Mouse (Mus musculus) heart, postnatal 0 days (tissue): ENCODE measurements around the gene Creb3.

ENCODE experiments used
- CTCF ChIP-seq: IDR thresholded peaks from 2 replicates; pipeline ENCODE4 v1.5.1; 2016; ENCODE audit warnings: antibody characterized with exemption, control low read depth, low read depth
- EP300 ChIP-seq: IDR thresholded peaks from 2 replicates; pipeline ENCODE4 v1.6.1; 2016; ENCODE audit warnings: antibody characterized with exemption, low read depth

DNA sequence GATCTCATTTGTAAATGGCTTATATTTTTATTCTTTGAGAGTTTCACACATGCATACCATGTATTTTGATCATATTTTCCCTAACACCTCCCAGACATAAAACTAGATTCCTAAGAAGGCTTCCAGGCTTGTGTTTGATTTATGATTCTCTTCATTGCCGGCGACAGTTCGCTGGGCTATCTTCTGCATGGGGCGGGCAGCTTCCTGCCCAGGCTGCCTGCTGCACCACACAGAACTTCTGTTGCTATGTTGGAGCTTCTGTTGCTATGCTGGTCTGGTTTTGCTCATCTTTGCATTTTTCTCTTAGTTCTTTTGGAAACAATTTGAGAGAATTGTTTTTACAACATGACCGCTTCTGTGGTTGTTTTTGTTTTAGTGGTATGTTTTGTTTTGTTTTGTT, 29.4 kb downstream of the Creb3 start:
- TF ChIP-seq CTCF (no peak), EP300 (no peak)
